In genomic region chr13:12261505-12261904, GRCm38 (mm10) we compare ENCODE assay signal across 16 mouse cellular contexts. TPM values are rescaled to one million over a fixed set of nuclear protein-coding genes. Genes with fewer than 3 reads are reported as not detected.
A peak's percentile ranks its signal among the peaks of the same experiment; 100 is the strongest.
DNase-seq lines count a peak whose midpoint lies in the region; ATAC-seq and TF ChIP-seq lines count a peak whose summit lies in the region.
"Had no signal": no experiment of that assay in that cellular context is flagged by ENCODE, and none has a peak within 500 bp of the region (broad histone marks: within the 10 kb centered on the region; RNA-seq: fewer than 3 reads in every experiment).

No protein-coding gene starts in this region.

- TF ChIP-seq POLR2A in liver, adult 2 months (IDR thresholded peaks at IDR 0.05; ENCODE audit: extremely low read depth, insufficient read depth, low read length): no peak

- no peak overlapping the region for H3K27ac ChIP-seq in liver, adult 2 months (replicated peaks; ENCODE audit: insufficient read depth, low read depth, low read length)
- H3K27ac ChIP-seq in liver, embryonic 12.5 days: no peak overlapping the region
- H3K27ac ChIP-seq: embryonic facial prominence, embryonic 12.5 days; limb, embryonic 12.5 days; stomach, embryonic 15.5 days had no signal

- peak; percentile 39 for DNase-seq in CD4-positive, CD25-positive, alpha-beta regulatory T cell, adult 2 months (ENCODE audit: low read depth, low spot score)
- peak; percentile 12 for DNase-seq in liver, adult 2 months (ENCODE audit: extremely low read depth, low read depth, low spot score)
- DNase-seq in 3T3-L1 (ENCODE audit: low read depth, low spot score) (peak; percentile 14), NIH3T3 (ENCODE audit: low read depth) (peak; percentile 24)
- no peak for DNase-seq in cerebellum, adult 18-20 months
- DNase-seq in spleen, adult 12 weeks (ENCODE audit: low spot score): no peak
- DNase-seq: adrenal gland, postnatal 14 days; kidney, postnatal 14 days; right cerebral cortex, postnatal 4 days had no signal

- H3K9ac ChIP-seq in liver, adult 2 months (ENCODE audit: low read depth, low read length): no peak overlapping the region
- H3K9ac ChIP-seq in liver, embryonic 12.5 days: no peak overlapping the region
- H3K9ac ChIP-seq: embryonic facial prominence, embryonic 12.5 days; heart, embryonic 12.5 days; limb, embryonic 12.5 days; stomach, embryonic 15.5 days had no signal

- H3K4me3 ChIP-seq in liver, adult 2 months (ENCODE audit: insufficient read depth, low read depth, low read length): no peak overlapping the region
- H3K4me3 ChIP-seq in liver, embryonic 12.5 days: no peak overlapping the region
- H3K4me3 ChIP-seq: embryonic facial prominence, embryonic 12.5 days; heart, embryonic 12.5 days; limb, embryonic 12.5 days; stomach, embryonic 15.5 days had no signal

- no peak overlapping the region for H3K4me2 ChIP-seq in liver, embryonic 12.5 days
- H3K4me2 ChIP-seq: embryonic facial prominence, embryonic 12.5 days; heart, embryonic 12.5 days; limb, embryonic 12.5 days; stomach, embryonic 15.5 days had no signal

- no peak for ATAC-seq in CD4-positive, CD25-positive, alpha-beta regulatory T cell, adult 4 months
- no peak for ATAC-seq in liver, embryonic 12.5 days
- ATAC-seq: inflammation-experienced regulatory T-cells, adult 6 months had no signal

- H3K27me3 ChIP-seq in liver, adult 2 months (ENCODE audit: control insufficient read depth, insufficient read depth, low read length): no peaks in the 10 kb centered on the region
- H3K27me3 ChIP-seq in liver, embryonic 12.5 days (replicated peaks): no peaks in the 10 kb centered on the region
- H3K27me3 ChIP-seq: embryonic facial prominence, embryonic 12.5 days; heart, embryonic 12.5 days; limb, embryonic 12.5 days; stomach, embryonic 15.5 days had no signal

- peaks cover 10% of the 10 kb centered on the region for H3K9me3 ChIP-seq in liver, embryonic 12.5 days (replicated peaks)
- H3K9me3 ChIP-seq: embryonic facial prominence, embryonic 12.5 days; stomach, embryonic 15.5 days had no signal

- peaks cover 3% of the 10 kb centered on the region; the same call in 1 of the 2 replicates for H3K4me1 ChIP-seq in liver, adult 2 months (ENCODE audit: control insufficient read depth, insufficient read depth, low read length)
- peaks cover 23% of the 10 kb centered on the region for H3K4me1 ChIP-seq in liver, embryonic 12.5 days
- H3K4me1 ChIP-seq: stomach, embryonic 15.5 days had no signal

- TF ChIP-seq CTCF in liver, adult 2 months (IDR thresholded peaks at IDR 0.05; ENCODE audit: low read depth, low read length): 0 out of 2 replicates have a peak, but pooled peaks have one; percentile 13

- no peaks in the 10 kb centered on the region for H3K79me2 ChIP-seq in liver, adult 2 months (ENCODE audit: control insufficient read depth, insufficient read depth, low read length)

- H3K36me3 ChIP-seq in liver, adult 2 months (ENCODE audit: control insufficient read depth, insufficient read depth, low read length): no peaks in the 10 kb centered on the region
- H3K36me3 ChIP-seq in liver, embryonic 12.5 days: no peaks in the 10 kb centered on the region
- H3K36me3 ChIP-seq: embryonic facial prominence, embryonic 12.5 days; heart, embryonic 12.5 days; limb, embryonic 12.5 days; stomach, embryonic 15.5 days had no signal

RNA-seq across cellular contexts. Expression of gene Mtr, which starts 3.6 kb away (rescaled TPM):
- 10 to 100 TPM; 19.4 to 29.4 TPM for polyA plus RNA-seq in CD4-positive, CD25-positive, alpha-beta regulatory T cell, adult 4 months (2017; shearing (Covaris generic))
- total RNA-seq in liver, adult 2 months (2014; rRNA removed): 5.0 and 5.5 TPM in 2 replicates
- polyA plus RNA-seq in liver, adult 2 months (2012; rRNA removed): 1.7 and 2.9 TPM in 2 replicates
- 14.1 and 16.6 TPM in 2 replicates for polyA plus RNA-seq in liver, embryonic 12.5 days (2016; fragmentation: Nextera tagmentation; extraction: Ambion mirVana)

Comparison
In these comparisons a context has a peak if more than half of its experiments do, and no peak if none do; other contexts are left out.
1. DNase-seq: peak in CD4-positive, CD25-positive, alpha-beta regulatory T cell, adult 2 months (single experiment), liver, adult 2 months (single experiment), 3T3-L1 (single experiment) and NIH3T3 (single experiment); none in cerebellum, adult 18-20 months (0 of 2) and spleen, adult 12 weeks (single experiment).